Mouse (Mus musculus) limb, embryonic 13.5 days (tissue): ENCODE results near the gene Gemin7. TPM values are rescaled to one million over a fixed set of nuclear protein-coding genes. Genes with fewer than 3 reads are reported as not detected.
A peak's percentile ranks its signal among the peaks of the same experiment; 100 is the strongest.

Source experiments
- ATAC-seq: fragments of 200-750 bp; cut with Nextera tagmentation; 2 replicates; pipeline ENCODE4 v1.8.0; 2017; ENCODE audit warnings: low read depth, moderate number of reproducible peaks, moderate TSS enrichment; ENCODE audit not compliant: low FRiP score
- H3K27ac ChIP-seq: fragments of 300-500 bp; sonication (generic); 2 replicates; pipeline ENCODE4 v1.5.1; 2015; ENCODE audit warnings: inconsistent platforms, mild to moderate bottlenecking, moderate library complexity
- H3K27me3 ChIP-seq: fragments of 300-500 bp; sonication (generic); 2 replicates; pipeline ENCODE4 v1.6.1; 2015; ENCODE audit warnings: mild to moderate bottlenecking, inconsistent platforms
- H3K36me3 ChIP-seq: fragments of 300-500 bp; sonication (generic); 2 replicates; pipeline ENCODE4 v1.6.1; 2015; ENCODE audit warnings: inconsistent platforms, mild to moderate bottlenecking, moderate library complexity
- H3K4me1 ChIP-seq: fragments of 300-500 bp; sonication (generic); 2 replicates; pipeline ENCODE4 v1.6.1; 2015; ENCODE audit warnings: inconsistent platforms
- H3K4me2 ChIP-seq: fragments of 300-500 bp; sonication (generic); replicated peaks from 2 replicates; pipeline ENCODE4 v1.6.1; 2015; ENCODE audit warnings: inconsistent platforms, mild to moderate bottlenecking, moderate library complexity
- H3K4me3 ChIP-seq: fragments of 300-500 bp; sonication (generic); 2 replicates; pipeline ENCODE4 v1.5.1; 2015; ENCODE audit warnings: moderate library complexity, mild to moderate bottlenecking, inconsistent platforms
- H3K9ac ChIP-seq: fragments of 300-500 bp; sonication (generic); 2 replicates; pipeline ENCODE4 v1.6.1; 2015; ENCODE audit warnings: mild to moderate bottlenecking, inconsistent platforms
- H3K9me3 ChIP-seq: fragments of 300-500 bp; sonication (generic); 2 replicates; pipeline ENCODE4 v1.6.1; 2016; ENCODE audit warnings: inconsistent platforms
- WGBS: fragments of 180-500 bp; shearing (Covaris S2); methylation state at CpG from one replicate; pipeline ENCODE4 v1.1.7; 2015; 5-methylcytosine and 5-hydroxymethylcytosine counted together
- polyA plus RNA-seq: library from polyadenylated mRNA; unstranded; fragments of >200 nt; fragmentation: Nextera tagmentation; extraction: Ambion mirVana; gene quantifications from 2 replicates; pipeline ENCODE4 v1.2.1, GENCODE M21; 2015

Gemin7 gene
- polyA plus RNA-seq, 1 experiment from 2014 or later: 167 TPM

- ATAC-seq: peak; percentile 88
- H3K4me2 ChIP-seq: peak within 1 kb of the TSS; percentile 94
- peak within 1 kb of the TSS; percentile 97 for H3K9ac ChIP-seq
- H3K27me3 ChIP-seq: no peaks in the 10 kb centered on the region
- H3K36me3 ChIP-seq: peaks cover 36% of the 10 kb centered on the region
- H3K27ac ChIP-seq: peak within 1 kb of the TSS; percentile 55; the same call in 1 of the 2 replicates
- peaks cover 24% of the 10 kb centered on the region for H3K4me1 ChIP-seq
- 2% methylated on average over 57 of the region's 57 CpGs for WGBS
- no peaks in the 10 kb centered on the region for H3K9me3 ChIP-seq
- H3K4me3 ChIP-seq: peak within 1 kb of the TSS; percentile 98
Observed at GRCm38 (mm10) chr7:19603849-19604605, 26.6 kb upstream of the Gemin7 start, which contains the start of gene Clasrp. Gene Clasrp (minus strand): TSS chr7:19604486.

- WGBS: 79% methylated on average over 12 of the region's 12 CpGs
- Histone ChIP-seq H3K4me2 (peak overlapping the region; percentile 94), H3K9me3 (no peaks in the 10 kb centered on the region), H3K9ac (peak overlapping the region; percentile 97), H3K27me3 (no peaks in the 10 kb centered on the region), H3K27ac (no peak overlapping the region), H3K36me3 (peaks cover 46% of the 10 kb centered on the region), H3K4me3 (peak overlapping the region; percentile 98), H3K4me1 (peaks cover 24% of the 10 kb centered on the region)
- no peak for ATAC-seq
Observed at GRCm38 (mm10) chr7:19603055-19603454, 25.7 kb upstream of the Gemin7 start.

GRCm38 (mm10) chr7:19600562-19600961 is 23.2 kb upstream of the Gemin7 start:
- Histone ChIP-seq H3K27me3 (no peaks in the 10 kb centered on the region), H3K4me2 (no peak overlapping the region), H3K27ac (no peak overlapping the region), H3K36me3 (peaks cover 65% of the 10 kb centered on the region), H3K4me1 (peaks cover 24% of the 10 kb centered on the region), H3K9me3 (no peaks in the 10 kb centered on the region), H3K9ac (no peak overlapping the region), H3K4me3 (no peak overlapping the region)
- no peak for ATAC-seq
- 75% methylated on average over 5 of the region's 5 CpGs for WGBS

GRCm38 (mm10) chr7:19593061-19593730 is 15.8 kb upstream of the Gemin7 start:
- Histone ChIP-seq H3K4me1 (no peaks in the 10 kb centered on the region), H3K4me2 (no peak overlapping the region), H3K36me3 (peaks cover 94% of the 10 kb centered on the region), H3K27ac (no peak overlapping the region), H3K4me3 (no peak overlapping the region), H3K27me3 (no peaks in the 10 kb centered on the region), H3K9me3 (no peaks in the 10 kb centered on the region), H3K9ac (no peak overlapping the region)
- no peak for ATAC-seq
- WGBS: 93% methylated on average over 10 of the region's 10 CpGs

- H3K4me1 ChIP-seq: no peaks in the 10 kb centered on the region
- no peak overlapping the region for H3K4me2 ChIP-seq
- 58% methylated on average over 3 of the region's 3 CpGs for WGBS
- no peaks in the 10 kb centered on the region for H3K27me3 ChIP-seq
- no peaks in the 10 kb centered on the region for H3K9me3 ChIP-seq
- no peak overlapping the region for H3K9ac ChIP-seq
- peaks cover 100% of the 10 kb centered on the region for H3K36me3 ChIP-seq
- ATAC-seq: peak; percentile 17; the same call in 1 of the 2 replicates
- no peak overlapping the region for H3K4me3 ChIP-seq
- no peak overlapping the region for H3K27ac ChIP-seq
Observed at GRCm38 (mm10) chr7:19589917-19590316, 12.5 kb upstream of the Gemin7 start.

DNA sequence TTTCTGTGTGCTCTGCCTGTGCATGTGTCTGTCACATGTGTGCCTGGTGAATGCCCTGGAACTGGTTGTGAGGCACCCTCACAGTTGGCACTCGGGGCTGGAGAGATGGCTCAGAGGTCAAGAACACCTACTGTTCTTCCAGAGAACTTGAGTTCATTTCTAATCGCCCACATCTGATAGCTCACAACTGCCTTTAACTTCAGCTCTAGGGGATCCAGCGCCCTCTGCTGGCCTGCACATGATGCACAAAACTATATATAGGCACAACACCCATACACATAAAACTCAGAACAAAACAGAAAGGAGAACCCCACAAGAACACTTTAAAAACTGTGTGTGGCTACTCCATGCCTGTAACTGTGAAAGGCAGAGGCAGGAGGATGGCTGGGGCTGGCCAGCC is 11.8 kb upstream of the Gemin7 start:
- no peak overlapping the region for H3K27ac ChIP-seq
- no peak overlapping the region for H3K4me3 ChIP-seq
- no peak overlapping the region for H3K9ac ChIP-seq
- H3K9me3 ChIP-seq: no peaks in the 10 kb centered on the region
- no peak for ATAC-seq
- no peaks in the 10 kb centered on the region for H3K27me3 ChIP-seq
- no peaks in the 10 kb centered on the region for H3K4me1 ChIP-seq
- H3K36me3 ChIP-seq: peaks cover 100% of the 10 kb centered on the region
- no peak overlapping the region for H3K4me2 ChIP-seq
- 58% methylated on average over 3 of the region's 3 CpGs for WGBS

DNA sequence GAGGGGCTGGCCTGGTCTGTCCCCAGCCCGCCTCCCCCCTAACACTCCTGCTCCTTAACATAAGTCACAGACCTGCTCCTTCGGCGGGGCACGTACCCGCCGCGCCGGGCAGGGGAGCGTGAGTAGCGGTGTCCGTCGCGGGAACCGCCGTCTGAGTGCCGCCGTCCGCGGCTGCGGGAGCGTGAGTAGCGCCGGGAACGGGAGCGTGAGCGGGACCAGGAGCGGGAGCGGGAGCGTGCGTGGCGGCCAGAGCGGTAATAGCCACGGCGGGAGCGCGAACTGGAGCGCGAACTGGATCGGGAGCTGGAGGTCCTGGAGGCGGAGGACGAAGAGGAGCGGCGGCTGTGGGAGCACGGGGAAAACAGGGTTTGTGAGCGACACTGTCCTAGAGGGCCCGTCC is 8.9 kb upstream of the Gemin7 start:
- no peaks in the 10 kb centered on the region for H3K4me1 ChIP-seq
- H3K9me3 ChIP-seq: no peaks in the 10 kb centered on the region
- H3K27me3 ChIP-seq: no peaks in the 10 kb centered on the region
- no peak for ATAC-seq
- 71% methylated on average over 46 of the region's 46 CpGs for WGBS
- H3K4me2 ChIP-seq: no peak overlapping the region
- no peak overlapping the region for H3K4me3 ChIP-seq
- H3K9ac ChIP-seq: no peak overlapping the region
- H3K36me3 ChIP-seq: peaks cover 98% of the 10 kb centered on the region
- H3K27ac ChIP-seq: no peak overlapping the region

- Histone ChIP-seq H3K9ac (no peak overlapping the region), H3K9me3 (no peaks in the 10 kb centered on the region), H3K36me3 (peaks cover 60% of the 10 kb centered on the region), H3K4me2 (no peak overlapping the region), H3K27ac (no peak overlapping the region), H3K4me1 (peaks cover 14% of the 10 kb centered on the region), H3K4me3 (no peak overlapping the region), H3K27me3 (peaks cover 51% of the 10 kb centered on the region)
- ATAC-seq: no peak
- WGBS: 73% methylated on average over 8 of the region's 8 CpGs
Observed at GRCm38 (mm10) chr7:19580634-19581033, 3.2 kb upstream of the Gemin7 start.

DNA sequence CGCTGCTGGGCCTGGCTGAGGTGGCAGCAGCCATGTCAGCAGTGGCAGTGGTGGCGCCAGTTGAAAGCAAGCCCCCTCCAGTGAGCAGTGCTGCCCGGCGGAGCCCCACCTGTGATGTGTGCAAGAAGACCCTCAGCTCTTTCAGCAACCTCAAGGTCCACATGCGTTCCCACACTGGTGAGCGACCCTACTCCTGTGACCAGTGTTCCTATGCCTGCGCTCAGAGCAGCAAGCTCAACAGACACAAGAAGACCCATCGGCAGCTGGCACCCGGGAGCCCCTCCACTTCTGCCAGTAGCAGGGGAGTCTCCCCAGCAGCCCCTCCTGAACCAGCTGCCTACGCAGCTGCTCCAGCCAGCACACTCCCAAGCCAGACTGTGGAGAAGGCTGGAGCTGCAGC is 2.4 kb upstream of the Gemin7 start:
- Histone ChIP-seq H3K4me1 (peaks cover 14% of the 10 kb centered on the region), H3K4me3 (no peak overlapping the region), H3K27me3 (peaks cover 60% of the 10 kb centered on the region), H3K27ac (no peak overlapping the region), H3K4me2 (no peak overlapping the region), H3K9ac (no peak overlapping the region), H3K36me3 (peaks cover 51% of the 10 kb centered on the region), H3K9me3 (no peaks in the 10 kb centered on the region)
- 85% methylated on average over 10 of the region's 10 CpGs for WGBS
- ATAC-seq: no peak

DNA sequence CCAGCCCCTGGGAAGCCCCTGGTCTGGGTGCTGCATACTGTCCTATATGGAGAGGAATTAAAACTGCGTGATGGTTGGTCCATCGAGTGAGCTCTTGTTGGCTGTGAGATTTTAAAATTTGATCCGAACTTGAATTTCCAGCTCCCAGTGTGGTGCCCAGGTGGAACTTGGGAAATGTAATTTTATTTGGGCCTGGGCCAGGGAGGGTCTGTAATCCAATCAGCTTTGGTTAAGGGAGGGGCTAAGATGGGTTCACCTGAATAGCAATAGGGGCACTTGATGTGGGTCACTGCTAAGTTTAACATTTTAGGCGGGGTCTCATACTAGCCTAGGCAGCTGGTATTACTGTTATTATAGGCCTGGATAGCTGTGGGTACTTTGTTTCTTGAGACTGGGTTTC is 1.0 kb upstream of the Gemin7 start:
- H3K4me2 ChIP-seq: 0 out of 2 replicates have a peak overlapping the region, but pooled peaks have one; percentile 80
- 54% methylated on average over 4 of the region's 4 CpGs for WGBS
- ATAC-seq: no peak
- peak overlapping the region; percentile 45; the same call in 1 of the 2 replicates for H3K4me3 ChIP-seq
- no peaks in the 10 kb centered on the region for H3K9me3 ChIP-seq
- H3K36me3 ChIP-seq: peaks cover 38% of the 10 kb centered on the region
- H3K27me3 ChIP-seq: peaks cover 63% of the 10 kb centered on the region
- H3K27ac ChIP-seq: no peak overlapping the region
- peaks cover 17% of the 10 kb centered on the region for H3K4me1 ChIP-seq
- H3K9ac ChIP-seq: no peak overlapping the region

DNA sequence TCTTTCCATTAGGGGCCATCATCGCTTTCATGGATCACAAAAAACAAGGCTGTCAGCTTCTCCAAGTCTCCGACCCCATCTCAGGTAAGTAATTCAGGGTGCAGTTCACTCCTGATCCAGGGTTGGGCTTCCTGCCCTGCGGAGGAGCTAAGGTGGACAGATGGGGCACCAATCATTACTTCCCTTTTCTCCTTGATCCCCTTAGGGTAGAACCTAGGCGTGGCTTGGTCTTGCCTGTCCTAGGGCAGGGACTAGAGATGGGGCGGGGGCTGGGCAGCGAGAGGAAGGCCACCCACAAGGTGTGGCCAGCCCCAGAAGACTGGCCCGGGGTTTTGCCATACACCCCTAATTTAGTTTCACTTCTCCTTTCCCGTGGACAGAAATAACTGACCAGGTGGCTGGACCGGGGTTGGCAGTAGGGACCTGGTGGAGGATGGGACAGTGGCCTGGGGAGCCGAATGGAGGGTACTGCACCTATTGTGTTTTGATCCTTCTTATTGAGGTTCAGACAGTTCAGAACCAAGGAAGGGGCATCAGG is 551 bp upstream of the Gemin7 start:
- Histone ChIP-seq H3K4me3 (peak overlapping the region; percentile 45), H3K9ac (peak overlapping the region; percentile 61; the same call in 1 of the 2 replicates), H3K36me3 (peaks cover 33% of the 10 kb centered on the region), H3K27me3 (peaks cover 63% of the 10 kb centered on the region), H3K27ac (no peak overlapping the region), H3K9me3 (no peaks in the 10 kb centered on the region), H3K4me1 (peaks cover 17% of the 10 kb centered on the region), H3K4me2 (peak overlapping the region; percentile 80)
- 13% methylated on average over 10 of the region's 10 CpGs for WGBS
- ATAC-seq: no peak

DNA sequence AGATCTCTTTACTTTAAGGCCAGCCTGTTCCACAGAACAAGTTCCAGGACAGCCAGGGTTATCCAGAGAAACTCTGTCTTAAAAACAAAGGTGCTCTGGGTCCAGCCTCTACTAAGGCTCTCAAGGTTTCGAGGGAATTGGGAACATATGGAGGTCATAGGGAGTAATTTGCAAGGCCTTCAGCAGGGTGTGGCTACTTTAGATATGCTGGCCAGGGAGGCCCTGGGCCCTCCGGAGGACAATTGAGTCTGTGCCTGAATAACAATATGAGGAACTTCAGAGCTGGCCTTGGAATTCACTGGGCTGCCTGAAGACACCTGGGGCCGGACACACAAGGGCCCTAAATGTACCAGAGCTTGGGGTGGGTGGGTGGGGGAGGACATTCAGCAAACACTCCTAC is 1.8 kb downstream of the Gemin7 start:
- no peak for ATAC-seq
- Histone ChIP-seq H3K4me1 (peaks cover 29% of the 10 kb centered on the region), H3K9ac (no peak overlapping the region), H3K27ac (no peak overlapping the region), H3K4me3 (no peak overlapping the region), H3K9me3 (no peaks in the 10 kb centered on the region), H3K4me2 (no peak overlapping the region), H3K36me3 (peaks cover 13% of the 10 kb centered on the region), H3K27me3 (peaks cover 61% of the 10 kb centered on the region)
- 55% methylated on average over 3 of the region's 3 CpGs for WGBS
